Mouse (Mus musculus): Measurements from ENCODE around the gene Olfr125. TPM values are rescaled to one million over a fixed set of nuclear protein-coding genes. Genes with fewer than 3 reads are reported as not detected.

Olfr125 gene
- not detected in 2 replicates for polyA plus RNA-seq (2014; fragmentation: Nextera tagmentation; extraction: Ambion mirVana)

DNA sequence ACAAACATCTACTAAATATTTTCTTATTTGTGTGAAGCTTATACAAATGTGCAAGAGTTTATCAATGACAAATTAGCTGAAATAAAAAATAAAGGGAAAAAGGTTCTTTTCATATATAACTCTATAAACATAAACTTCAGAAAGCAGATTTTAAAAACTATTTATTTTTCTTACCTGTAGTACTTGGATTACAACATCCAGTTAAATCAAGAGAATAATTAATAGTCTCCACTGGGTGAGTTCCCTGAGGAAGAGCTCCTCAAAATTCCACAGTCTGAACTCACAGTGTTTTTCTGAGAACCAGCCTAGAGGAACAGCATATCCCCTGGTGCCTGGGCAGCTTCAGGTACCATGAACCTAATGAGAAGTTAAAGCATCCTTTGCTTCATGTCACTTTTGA is at the start of gene Olfr125:
TSS of gene Olfr125 (plus strand) at position 301 of the 400 bp plus-strand sequence.
- Histone ChIP-seq H3K27me3 (replicated peaks; ENCODE audit: control insufficient read depth, insufficient read depth, low read length) (no peaks in the 10 kb centered on the region), H3K9ac (ENCODE audit: low read depth, low read length) (no peak within 1 kb of the TSS), H3K9me3 (ENCODE audit: control insufficient read depth, low read length) (no peaks in the 10 kb centered on the region), H3K4me3 (ENCODE audit: low read depth, low read length) (no peak within 1 kb of the TSS), H3K36me3 (ENCODE audit: control insufficient read depth, insufficient read depth, low read length) (no peaks in the 10 kb centered on the region), H3K4me1 (ENCODE audit: control insufficient read depth, insufficient read depth, low read length) (no peaks in the 10 kb centered on the region), H3K4me2 (ENCODE audit: low read depth, low read length) (no peak within 1 kb of the TSS), H3K27ac (replicated peaks; ENCODE audit: low read depth, low read length) (no peak within 1 kb of the TSS)
- ATAC-seq (ENCODE audit: low read depth) (no peak), DNase-seq (ENCODE audit: low spot score) (no peak)

DNA sequence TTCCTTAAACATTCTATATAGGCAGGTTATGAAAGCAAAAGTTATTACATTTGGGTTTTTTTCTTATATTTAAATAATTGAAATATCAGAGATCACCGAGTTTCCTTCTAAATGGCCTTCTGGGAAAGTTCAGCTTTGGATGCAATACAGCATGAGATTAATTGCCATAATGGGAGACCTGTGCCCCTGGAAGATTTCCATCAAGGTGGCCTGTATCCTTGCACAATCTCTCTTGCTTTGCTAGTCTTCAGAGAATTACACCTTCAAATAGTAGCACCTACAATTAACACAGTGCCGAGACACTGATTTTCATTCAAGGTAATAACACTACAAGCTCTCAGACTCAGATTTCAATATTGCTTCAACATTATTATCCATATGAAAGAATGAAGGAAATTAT is 39.5 kb upstream of the Olfr125 start, which contains the start of gene Olfr123:
TSS of gene Olfr123 (plus strand) at position 301 of the 400 bp plus-strand sequence.
- H3K9me3 ChIP-seq (ENCODE audit: control insufficient read depth, low read length): 0 out of 2 replicates have a peak, but pooled peaks cover 5% of the 10 kb centered on the region
- no peaks in the 10 kb centered on the region for H3K4me1 ChIP-seq (ENCODE audit: control insufficient read depth, insufficient read depth, low read length)
- no peaks in the 10 kb centered on the region for H3K36me3 ChIP-seq (ENCODE audit: control insufficient read depth, insufficient read depth, low read length)
- no peak within 1 kb of the TSS for H3K4me3 ChIP-seq (ENCODE audit: low read depth, low read length)
- no peak within 1 kb of the TSS for H3K9ac ChIP-seq (ENCODE audit: low read depth, low read length)
- 85% methylated on average over 2 of the region's 2 CpGs for WGBS
- DNase-seq (ENCODE audit: low spot score): no peak
- no peak within 1 kb of the TSS for H3K4me2 ChIP-seq (ENCODE audit: low read depth, low read length)
- no peak for ATAC-seq (ENCODE audit: low read depth)
- no peak within 1 kb of the TSS for H3K27ac ChIP-seq (replicated peaks; ENCODE audit: low read depth, low read length)
- no peaks in the 10 kb centered on the region for H3K27me3 ChIP-seq (replicated peaks; ENCODE audit: control insufficient read depth, insufficient read depth, low read length)

DNA sequence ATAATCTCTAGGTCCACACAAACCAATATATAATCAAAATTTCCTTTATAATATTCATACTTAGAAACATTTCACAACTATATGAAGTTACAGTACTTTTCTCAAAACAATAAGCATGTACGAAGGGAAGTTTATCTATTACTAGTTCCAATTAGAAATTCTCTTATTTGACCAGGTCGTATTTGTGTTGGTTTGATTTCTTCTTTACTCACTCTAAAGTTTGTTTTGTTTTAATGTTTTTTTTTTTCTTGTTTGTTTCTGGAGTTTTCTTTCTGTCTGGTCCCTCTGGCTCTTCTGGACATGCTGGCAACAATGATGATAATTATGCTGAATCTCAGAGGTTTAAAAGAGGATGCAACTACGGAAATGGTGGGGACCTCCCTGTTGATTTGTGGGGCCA is 33.2 kb upstream of the Olfr125 start, which contains the start of gene Olfr124:
TSS of gene Olfr124 (plus strand) at position 301 of the 400 bp plus-strand sequence.
- WGBS: 84% methylated on average over 3 of the region's 3 CpGs
- no peaks in the 10 kb centered on the region for H3K36me3 ChIP-seq (ENCODE audit: control insufficient read depth, insufficient read depth, low read length)
- no peak for ATAC-seq (ENCODE audit: low read depth)
- H3K9me3 ChIP-seq (ENCODE audit: control insufficient read depth, low read length): 0 out of 2 replicates have a peak, but pooled peaks cover 5% of the 10 kb centered on the region
- H3K4me3 ChIP-seq (ENCODE audit: low read depth, low read length): no peak within 1 kb of the TSS
- no peaks in the 10 kb centered on the region for H3K4me1 ChIP-seq (ENCODE audit: control insufficient read depth, insufficient read depth, low read length)
- H3K27me3 ChIP-seq (replicated peaks; ENCODE audit: control insufficient read depth, insufficient read depth, low read length): no peaks in the 10 kb centered on the region
- no peak within 1 kb of the TSS for H3K27ac ChIP-seq (replicated peaks; ENCODE audit: low read depth, low read length)
- no peak for DNase-seq (ENCODE audit: low spot score)
- H3K9ac ChIP-seq (ENCODE audit: low read depth, low read length): no peak within 1 kb of the TSS
- no peak within 1 kb of the TSS for H3K4me2 ChIP-seq (ENCODE audit: low read depth, low read length)

GRCm38 (mm10) chr17:37847183-37847582 is 14.4 kb downstream of the Olfr125 start, which contains the start of gene Olfr126:
Olfr126 (plus strand) TSS chr17:37847483.
- no peak for ATAC-seq (ENCODE audit: low read depth)
- no peak for DNase-seq (ENCODE audit: low spot score)
- Histone ChIP-seq H3K9me3 (ENCODE audit: control insufficient read depth, low read length) (no peaks in the 10 kb centered on the region), H3K4me3 (ENCODE audit: low read depth, low read length) (no peak within 1 kb of the TSS), H3K27me3 (replicated peaks; ENCODE audit: control insufficient read depth, insufficient read depth, low read length) (no peaks in the 10 kb centered on the region), H3K4me1 (ENCODE audit: control insufficient read depth, insufficient read depth, low read length) (no peaks in the 10 kb centered on the region), H3K4me2 (ENCODE audit: low read depth, low read length) (no peak within 1 kb of the TSS), H3K36me3 (ENCODE audit: control insufficient read depth, insufficient read depth, low read length) (no peaks in the 10 kb centered on the region), H3K9ac (ENCODE audit: low read depth, low read length) (no peak within 1 kb of the TSS), H3K27ac (replicated peaks; ENCODE audit: low read depth, low read length) (no peak within 1 kb of the TSS)

- H3K4me3 ChIP-seq (ENCODE audit: low read depth, low read length): no peak overlapping the region
- no peaks in the 10 kb centered on the region for H3K4me1 ChIP-seq (ENCODE audit: control insufficient read depth, insufficient read depth, low read length)
- H3K9ac ChIP-seq (ENCODE audit: low read depth, low read length): no peak overlapping the region
- H3K36me3 ChIP-seq (ENCODE audit: control insufficient read depth, insufficient read depth, low read length): no peaks in the 10 kb centered on the region
- ATAC-seq (ENCODE audit: low read depth) (no peak), DNase-seq (ENCODE audit: low spot score) (no peak)
- no peak overlapping the region for H3K27ac ChIP-seq (replicated peaks; ENCODE audit: low read depth, low read length)
- H3K9me3 ChIP-seq (ENCODE audit: control insufficient read depth, low read length): no peaks in the 10 kb centered on the region
- 73% methylated on average over 2 of the region's 2 CpGs for WGBS
- H3K27me3 ChIP-seq (replicated peaks; ENCODE audit: control insufficient read depth, insufficient read depth, low read length): no peaks in the 10 kb centered on the region
- H3K4me2 ChIP-seq (ENCODE audit: low read depth, low read length): no peak overlapping the region
Measured at GRCm38 (mm10) chr17:37863901-37864300, 31.2 kb downstream of the Olfr125 start.

GRCm38 (mm10) chr17:37869676-37870205 is 37.0 kb downstream of the Olfr125 start:
- no peaks in the 10 kb centered on the region for H3K36me3 ChIP-seq (ENCODE audit: control insufficient read depth, insufficient read depth, low read length)
- H3K9me3 ChIP-seq (ENCODE audit: control insufficient read depth, low read length): no peaks in the 10 kb centered on the region
- H3K27me3 ChIP-seq (replicated peaks; ENCODE audit: control insufficient read depth, insufficient read depth, low read length): no peaks in the 10 kb centered on the region
- ATAC-seq (ENCODE audit: low read depth) (no peak), DNase-seq (ENCODE audit: low spot score) (peak; percentile 0)
- H3K4me3 ChIP-seq (ENCODE audit: low read depth, low read length): no peak overlapping the region
- no peak overlapping the region for H3K9ac ChIP-seq (ENCODE audit: low read depth, low read length)
- H3K27ac ChIP-seq (replicated peaks; ENCODE audit: low read depth, low read length): no peak overlapping the region
- no peaks in the 10 kb centered on the region for H3K4me1 ChIP-seq (ENCODE audit: control insufficient read depth, insufficient read depth, low read length)
- whole genome bisulfite sequencing: 28% methylated on average over 8 of the region's 8 CpGs
- no peak overlapping the region for H3K4me2 ChIP-seq (ENCODE audit: low read depth, low read length)

DNA sequence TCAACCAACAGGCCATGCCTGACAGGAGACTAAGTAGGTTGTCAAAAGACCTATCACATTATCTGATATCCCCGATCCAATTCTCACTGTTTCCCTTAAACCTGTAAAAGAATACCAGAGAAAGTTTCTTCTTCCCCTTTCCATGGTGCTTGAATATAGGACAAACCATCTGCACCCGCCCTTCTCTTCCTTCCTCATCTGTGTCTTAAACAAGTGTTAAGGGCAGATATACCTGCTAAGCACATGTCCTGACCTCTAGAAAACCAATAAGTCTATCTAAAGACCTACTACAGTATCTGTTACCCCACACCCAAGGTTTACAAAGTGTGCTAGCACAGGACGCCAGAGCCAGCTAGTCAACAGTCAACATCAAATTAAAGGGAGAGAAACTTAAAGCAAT is 41.1 kb downstream of the Olfr125 start:
- H3K27me3 ChIP-seq (replicated peaks; ENCODE audit: control insufficient read depth, insufficient read depth, low read length): no peaks in the 10 kb centered on the region
- no peaks in the 10 kb centered on the region for H3K9me3 ChIP-seq (ENCODE audit: control insufficient read depth, low read length)
- H3K27ac ChIP-seq (replicated peaks; ENCODE audit: low read depth, low read length): no peak overlapping the region
- no peaks in the 10 kb centered on the region for H3K4me1 ChIP-seq (ENCODE audit: control insufficient read depth, insufficient read depth, low read length)
- H3K4me2 ChIP-seq (ENCODE audit: low read depth, low read length): no peak overlapping the region
- H3K4me3 ChIP-seq (ENCODE audit: low read depth, low read length): no peak overlapping the region
- no peak for ATAC-seq (ENCODE audit: low read depth)
- no peaks in the 10 kb centered on the region for H3K36me3 ChIP-seq (ENCODE audit: control insufficient read depth, insufficient read depth, low read length)
- no peak for DNase-seq (ENCODE audit: low spot score)
- WGBS: 75% methylated on average over 3 of the region's 3 CpGs
- no peak overlapping the region for H3K9ac ChIP-seq (ENCODE audit: low read depth, low read length)

Other genes with a start within 250 kb of the Olfr125 start
- gene Olfr114, start 240.2 kb upstream of the Olfr125 start, polyA plus RNA-seq (2014; fragmentation: Nextera tagmentation; extraction: Ambion mirVana): not detected in 2 replicates
- not detected in 2 replicates for gene Olfr115, start 205.8 kb upstream of the Olfr125 start, polyA plus RNA-seq (2014; fragmentation: Nextera tagmentation; extraction: Ambion mirVana)
- not detected in 2 replicates for gene Olfr116, start 205.8 kb upstream of the Olfr125 start, polyA plus RNA-seq (2014; fragmentation: Nextera tagmentation; extraction: Ambion mirVana)
- gene Olfr117, start 169.2 kb upstream of the Olfr125 start, polyA plus RNA-seq (2014; fragmentation: Nextera tagmentation; extraction: Ambion mirVana): not detected in 2 replicates
- not detected in 2 replicates for gene Olfr118, start 166.0 kb upstream of the Olfr125 start, polyA plus RNA-seq (2014; fragmentation: Nextera tagmentation; extraction: Ambion mirVana)
- gene Olfr119, start 136.4 kb upstream of the Olfr125 start, polyA plus RNA-seq (2014; fragmentation: Nextera tagmentation; extraction: Ambion mirVana): not detected in 2 replicates
- 0.17 TPM in 1 of 2 replicates, not detected in the other for gene Olfr120, start 111.1 kb upstream of the Olfr125 start, polyA plus RNA-seq (2014; fragmentation: Nextera tagmentation; extraction: Ambion mirVana)
- gene Olfr121, start 84.1 kb upstream of the Olfr125 start, polyA plus RNA-seq (2014; fragmentation: Nextera tagmentation; extraction: Ambion mirVana): 0.18 TPM in 1 of 2 replicates, not detected in the other
- not detected in 2 replicates for gene Olfr122, start 64.3 kb upstream of the Olfr125 start, polyA plus RNA-seq (2014; fragmentation: Nextera tagmentation; extraction: Ambion mirVana)
- gene Olfr123, start 39.4 kb upstream of the Olfr125 start, polyA plus RNA-seq (2014; fragmentation: Nextera tagmentation; extraction: Ambion mirVana): not detected in 2 replicates
- 0.15 and 0.30 TPM in 2 replicates for gene Olfr124, start 33.1 kb upstream of the Olfr125 start, polyA plus RNA-seq (2014; fragmentation: Nextera tagmentation; extraction: Ambion mirVana)
- not detected in 2 replicates for gene Olfr126, start 14.5 kb downstream of the Olfr125 start, polyA plus RNA-seq (2014; fragmentation: Nextera tagmentation; extraction: Ambion mirVana)
- not detected in 2 replicates for gene Olfr127, start 67.5 kb downstream of the Olfr125 start, polyA plus RNA-seq (2014; fragmentation: Nextera tagmentation; extraction: Ambion mirVana)
- gene Olfr128, start 87.6 kb downstream of the Olfr125 start, polyA plus RNA-seq (2014; fragmentation: Nextera tagmentation; extraction: Ambion mirVana): not detected in 2 replicates
- gene Olfr761, start 120.1 kb downstream of the Olfr125 start, polyA plus RNA-seq (2014; fragmentation: Nextera tagmentation; extraction: Ambion mirVana): not detected in 2 replicates
- gene Olfr129, start 227.1 kb downstream of the Olfr125 start, polyA plus RNA-seq (2014; fragmentation: Nextera tagmentation; extraction: Ambion mirVana): not detected in 2 replicates
- gene Olfr130, start 231.0 kb downstream of the Olfr125 start, polyA plus RNA-seq (2014; fragmentation: Nextera tagmentation; extraction: Ambion mirVana): not detected in 2 replicates

Data from embryonic facial prominence, embryonic 14.5 days (tissue).